11 mouse cellular contexts compared by ENCODE assay signal in the genomic region with DNA sequence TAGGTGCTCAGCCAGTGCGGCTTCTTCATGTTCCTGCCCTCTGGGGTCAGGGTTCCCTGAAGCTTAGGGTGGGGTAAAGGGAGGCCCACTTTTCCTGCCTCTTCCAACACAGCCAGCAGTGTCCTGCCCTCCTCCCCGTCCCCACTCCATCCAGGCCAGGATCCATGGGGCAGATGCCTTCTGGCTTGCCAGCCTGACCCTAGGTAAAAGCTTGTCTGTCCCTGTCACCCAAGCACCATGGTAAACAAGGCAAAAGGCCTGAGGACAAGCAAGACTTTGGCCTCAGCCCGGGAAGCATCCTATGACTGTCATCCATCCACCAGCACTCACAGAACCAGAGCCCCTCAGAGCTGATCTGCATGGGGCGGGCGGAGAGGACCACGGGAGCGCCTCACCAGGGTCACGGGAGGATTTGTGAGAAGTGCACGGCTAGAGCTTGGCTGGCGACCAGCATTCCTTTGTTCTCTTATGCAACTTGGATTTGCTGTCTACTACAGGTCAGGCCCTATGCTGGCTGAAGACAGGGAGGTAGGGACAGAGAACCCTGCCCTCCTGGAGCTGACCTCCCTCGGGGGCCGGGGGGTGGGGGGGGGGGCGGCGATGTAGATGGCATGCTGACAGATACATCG. TPM values are rescaled to one million over a fixed set of nuclear protein-coding genes. Genes with fewer than 3 reads are reported as not detected.
A peak's percentile ranks its signal among the peaks of the same experiment; 100 is the strongest.
DNase-seq lines count a peak whose midpoint lies in the region; ATAC-seq lines count a peak whose summit lies in the region.
"Had no signal": no experiment of that assay in that cellular context is flagged by ENCODE, and none has a peak within 500 bp of the region (broad histone marks: within the 10 kb centered on the region; RNA-seq: fewer than 3 reads in every experiment).

No protein-coding gene starts in this region.

- H3K9ac ChIP-seq in liver, embryonic 15.5 days = no peak overlapping the region

- intact Hi-C loops in heart, postnatal 36 days (cut with DNase I) = no loop called here

- ATAC-seq in liver, embryonic 15.5 days (ENCODE audit: insufficient read depth) = peak; percentile 60

- 56% methylated on average over 15 of the region's 15 CpGs for WGBS in liver, embryonic 15.5 days (ENCODE audit: insufficient replicate concordance)

- no peak overlapping the region for H3K4me3 ChIP-seq in liver, embryonic 15.5 days (replicated peaks)
- H3K4me3 ChIP-seq: layer of hippocampus, adult 2 months had no signal

- H3K4me2 ChIP-seq in liver, embryonic 15.5 days = no peak overlapping the region

- H3K27me3 ChIP-seq in liver, embryonic 15.5 days = peaks cover 12% of the 10 kb centered on the region

- no peaks in the 10 kb centered on the region for H3K36me3 ChIP-seq in liver, embryonic 15.5 days (replicated peaks)

- peaks cover 13% of the 10 kb centered on the region for H3K4me1 ChIP-seq in liver, embryonic 15.5 days (replicated peaks)

- H3K9me3 ChIP-seq in liver, embryonic 15.5 days (replicated peaks) = no peaks in the 10 kb centered on the region

- H3K27ac ChIP-seq in liver, embryonic 15.5 days (replicated peaks) = no peak overlapping the region
- H3K27ac ChIP-seq: layer of hippocampus, adult 2 months had no signal

- peak; percentile 15 for DNase-seq in embryo, embryonic 11 days
- no peak for DNase-seq in embryo, embryonic 9.5 days (ENCODE audit: extremely low spot score)
- DNase-seq in NIH3T3 (ENCODE audit: low read depth) = peak; percentile 56
- DNase-seq in heart, postnatal 36 days = peak; percentile 24 to 31
- no peak for DNase-seq in gastrocnemius, postnatal 10 days
- no peak for DNase-seq in natural killer cell, adult 2 months (ENCODE audit: low spot score in 2 of 2)
- DNase-seq in spleen, postnatal 14 days (ENCODE audit: low spot score in 2 of 2) = no peak
- DNase-seq: cerebellum, adult 11 months; right cerebral cortex, postnatal 25 days had no signal

RNA-seq across cellular contexts. Expression of a gene that starts 5.1 kb away (rescaled TPM):
- total RNA-seq in heart, postnatal 36 days (2021) = 1 to 10 TPM in 1 of 2 experiments, under 1 TPM in 1; 0.33 to 1.2 TPM
- 11.9 and 16.6 TPM in 2 replicates for polyA plus RNA-seq in liver, embryonic 15.5 days (2015; fragmentation: Nextera tagmentation; extraction: Ambion mirVana)
- under 1 TPM; 0.38 to 0.52 TPM for total RNA-seq in gastrocnemius, postnatal 10 days (2021)

RNA-seq across cellular contexts. Expression of a gene that starts 25.2 kb away (rescaled TPM):
- 1 to 10 TPM; 9.3 to 9.7 TPM for total RNA-seq in heart, postnatal 36 days (2021)
- polyA plus RNA-seq in liver, embryonic 15.5 days (2015; fragmentation: Nextera tagmentation; extraction: Ambion mirVana) = 9.6 and 11.5 TPM in 2 replicates
- 10 to 100 TPM in 1 of 2 experiments, 1 to 10 TPM in 1; 9.2 to 10.7 TPM for total RNA-seq in gastrocnemius, postnatal 10 days (2021)

RNA-seq across cellular contexts. Expression of a gene that starts 35.6 kb away (rescaled TPM):
- 1 to 10 TPM; 5.0 to 5.8 TPM for total RNA-seq in heart, postnatal 36 days (2021)
- 0.29 and 0.35 TPM in 2 replicates for polyA plus RNA-seq in liver, embryonic 15.5 days (2015; fragmentation: Nextera tagmentation; extraction: Ambion mirVana)
- total RNA-seq in gastrocnemius, postnatal 10 days (2021) = 1 to 10 TPM; 3.4 to 4.9 TPM

Comparison
In these comparisons a context has a peak if more than half of its experiments do, and no peak if none do; other contexts are left out.
1. DNase-seq: peak in embryo, embryonic 11 days (single experiment), NIH3T3 (single experiment) and heart, postnatal 36 days (2 of 2); none in embryo, embryonic 9.5 days (single experiment), gastrocnemius, postnatal 10 days (single experiment), natural killer cell, adult 2 months (0 of 2) and spleen, postnatal 14 days (0 of 2).